13 mouse cellular contexts compared by ENCODE assay signal in the genomic region with DNA sequence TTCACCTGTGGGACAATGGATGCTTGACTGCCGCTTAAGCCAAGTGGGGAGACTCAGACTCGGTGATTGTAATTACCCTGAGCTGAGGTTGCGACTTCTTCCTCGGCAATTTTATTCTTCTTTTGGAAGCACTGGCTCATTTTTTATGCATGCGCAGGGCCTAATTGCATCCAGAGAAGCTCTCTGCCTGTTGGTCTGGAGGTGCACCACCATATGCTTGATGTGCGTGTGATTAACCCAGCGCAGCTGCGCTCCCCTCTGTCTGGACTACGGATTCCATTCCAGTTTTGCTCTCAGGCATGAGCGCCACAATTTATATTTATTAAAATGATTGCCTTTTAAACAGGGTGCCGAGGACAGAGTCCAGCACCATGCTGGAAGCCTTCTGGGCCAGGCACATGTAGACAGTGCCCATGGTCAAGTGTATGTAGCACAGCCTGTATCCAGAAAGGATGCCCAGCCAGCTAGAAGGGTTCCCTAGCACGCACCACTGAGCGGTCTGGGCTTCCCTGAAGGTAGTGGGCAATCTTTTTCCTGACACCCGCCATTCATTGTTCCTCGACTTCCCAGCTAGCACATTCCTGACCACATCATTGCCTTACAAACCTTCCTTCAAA.
A peak's percentile ranks its signal among the peaks of the same experiment; 100 is the strongest.
DNase-seq lines count a peak whose midpoint lies in the region; ATAC-seq and TF ChIP-seq lines count a peak whose summit lies in the region.
"Had no signal": no experiment of that assay in that cellular context is flagged by ENCODE, and none has a peak within 500 bp of the region (broad histone marks: within the 10 kb centered on the region; RNA-seq: fewer than 3 reads in every experiment).

No protein-coding gene starts in this region.

- DNase-seq in layer of hippocampus, adult 2 months (ENCODE audit: low spot score in 2 of 2): no peak
- DNase-seq in layer of hippocampus, adult 9-10 months (ENCODE audit: low spot score): no peak
- no peak for DNase-seq in forebrain, embryonic 10.5 days (ENCODE audit: extremely low spot score, low spot score)
- DNase-seq in gastrocnemius, adult 18-20 months (ENCODE audit: low spot score): no peak
- no peak for DNase-seq in urinary bladder, adult 18-20 months (ENCODE audit: low spot score in 2 of 2)
- no peak for DNase-seq in right cerebral cortex, postnatal 10 days (ENCODE audit: low spot score in 2 of 2)
- DNase-seq: cerebellum, adult 2 months; lung, embryonic 14.5 days; thymus, postnatal 4 days had no signal

- peaks cover 18% of the 10 kb centered on the region for H3K4me1 ChIP-seq in forebrain, embryonic 10.5 days
- peaks cover 30% of the 10 kb centered on the region for H3K4me1 ChIP-seq in hindbrain, embryonic 13.5 days (replicated peaks)
- H3K4me1 ChIP-seq in neural tube, embryonic 12.5 days: peaks cover 11% of the 10 kb centered on the region
- H3K4me1 ChIP-seq: limb, embryonic 15.5 days had no signal

- WGBS in forebrain, embryonic 10.5 days: 75% methylated on average over 15 of the region's 15 CpGs
- WGBS in hindbrain, embryonic 13.5 days: 42% methylated on average over 15 of the region's 15 CpGs
- WGBS in neural tube, embryonic 12.5 days: 61% methylated on average over 15 of the region's 15 CpGs

- no peak overlapping the region for H3K9ac ChIP-seq in hindbrain, embryonic 13.5 days
- H3K9ac ChIP-seq in neural tube, embryonic 12.5 days: no peak overlapping the region
- H3K9ac ChIP-seq: limb, embryonic 15.5 days; lung, embryonic 14.5 days had no signal

- no peak overlapping the region for H3K4me2 ChIP-seq in hindbrain, embryonic 13.5 days
- no peak overlapping the region for H3K4me2 ChIP-seq in neural tube, embryonic 12.5 days (replicated peaks)
- H3K4me2 ChIP-seq: limb, embryonic 15.5 days; lung, embryonic 14.5 days had no signal

- no peaks in the 10 kb centered on the region for H3K36me3 ChIP-seq in forebrain, embryonic 10.5 days (replicated peaks)
- no peaks in the 10 kb centered on the region for H3K36me3 ChIP-seq in hindbrain, embryonic 13.5 days
- no peaks in the 10 kb centered on the region for H3K36me3 ChIP-seq in neural tube, embryonic 12.5 days
- H3K36me3 ChIP-seq: limb, embryonic 15.5 days had no signal

- peak overlapping the region; percentile 64; the same call in 1 of the 2 replicates for H3K27ac ChIP-seq in layer of hippocampus, adult 2 months
- H3K27ac ChIP-seq in forebrain, embryonic 10.5 days: peak overlapping the region; percentile 53; the same call in 1 of the 2 replicates
- H3K27ac ChIP-seq in hindbrain, embryonic 13.5 days: peak overlapping the region; percentile 78
- no peak overlapping the region for H3K27ac ChIP-seq in neural tube, embryonic 12.5 days
- H3K27ac ChIP-seq: kidney, postnatal 0 days; limb, embryonic 15.5 days had no signal

- no peaks in the 10 kb centered on the region for H3K9me3 ChIP-seq in forebrain, embryonic 10.5 days
- H3K9me3 ChIP-seq in hindbrain, embryonic 13.5 days: no peaks in the 10 kb centered on the region
- H3K9me3 ChIP-seq in neural tube, embryonic 12.5 days: no peaks in the 10 kb centered on the region
- H3K9me3 ChIP-seq: limb, embryonic 15.5 days had no signal

- H3K27me3 ChIP-seq in forebrain, embryonic 10.5 days (ENCODE audit: poor library complexity, severe bottlenecking): no peaks in the 10 kb centered on the region
- no peaks in the 10 kb centered on the region for H3K27me3 ChIP-seq in hindbrain, embryonic 13.5 days
- no peaks in the 10 kb centered on the region for H3K27me3 ChIP-seq in neural tube, embryonic 12.5 days (replicated peaks)
- H3K27me3 ChIP-seq: limb, embryonic 15.5 days had no signal

- peak; percentile 84 for ATAC-seq in hindbrain, embryonic 13.5 days (ENCODE audit: low FRiP score)
- peak; percentile 70 for ATAC-seq in neural tube, embryonic 12.5 days (ENCODE audit: low FRiP score, low read depth)

- no peak overlapping the region for H3K4me3 ChIP-seq in layer of hippocampus, adult 2 months
- no peak overlapping the region for H3K4me3 ChIP-seq in forebrain, embryonic 10.5 days
- H3K4me3 ChIP-seq in hindbrain, embryonic 13.5 days: no peak overlapping the region
- H3K4me3 ChIP-seq in neural tube, embryonic 12.5 days: no peak overlapping the region
- H3K4me3 ChIP-seq: limb, embryonic 15.5 days had no signal

- no peak for TF ChIP-seq CTCF in layer of hippocampus, adult 2 months (conservative IDR thresholded peaks at IDR 0.05)
